Mouse (Mus musculus) cerebellum, postnatal 4 days (tissue): Measurements from ENCODE around the gene Sema5b.

ENCODE experiments used
- DNase-seq, 2 experiments: peaks; one replicate each; pipeline ENCODE4 v3.0.0; 2022; ENCODE audit warnings: low spot score in 2 of 2, mixed read lengths in 1 of 2

Gene Sema5b

DNA sequence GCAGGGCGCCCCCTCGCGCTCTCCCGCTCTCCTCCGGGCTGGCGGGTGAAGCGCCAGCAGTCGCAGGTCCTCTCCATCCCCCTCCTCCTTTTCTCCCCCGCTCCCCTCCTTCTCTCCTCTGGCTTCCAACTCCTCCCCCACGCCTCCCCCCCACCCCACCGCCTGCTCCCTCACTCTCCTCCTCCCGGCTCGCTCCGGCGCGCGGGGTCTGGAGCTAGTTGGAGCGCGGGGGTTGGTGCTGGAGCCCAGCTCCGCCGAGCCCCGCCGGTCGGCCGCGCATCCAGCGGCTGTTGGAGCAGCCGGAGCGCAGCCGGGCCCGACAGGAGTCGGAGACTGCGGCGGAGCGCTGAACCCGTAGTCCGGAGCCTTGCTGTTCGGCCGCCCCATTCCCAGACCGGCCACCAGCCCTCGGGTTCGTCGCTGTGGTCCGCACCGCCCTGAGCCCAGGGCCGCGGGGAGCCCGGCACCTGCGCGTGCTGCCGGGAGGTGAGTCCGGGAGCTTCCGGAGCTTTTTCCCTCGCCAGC is at the start of gene Sema5b:
Gene Sema5b (plus strand): TSS at position 29 of the 525 bp plus-strand sequence.
- DNase-seq = peak in 1 of 2 experiments; percentile 72

DNA sequence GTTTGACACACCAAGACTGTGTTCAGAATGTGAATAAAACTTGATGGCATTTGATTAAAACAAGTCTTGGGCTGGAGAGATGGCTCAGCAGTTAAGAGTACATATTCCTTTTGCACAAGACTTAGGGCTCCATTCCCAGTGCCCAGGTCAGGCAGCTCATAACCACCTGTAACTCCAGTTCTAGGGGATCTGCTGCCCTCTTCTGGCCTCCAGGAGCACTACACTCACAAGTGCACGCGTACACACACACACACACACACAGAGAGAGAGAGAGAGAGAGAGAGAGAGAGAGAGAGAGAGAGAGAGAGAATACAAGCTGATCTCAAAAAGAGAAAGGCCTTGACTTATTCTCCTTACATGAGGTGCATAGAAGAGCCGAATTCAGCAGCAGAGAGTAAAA is 40.6 kb upstream of the Sema5b start:
- DNase-seq = no peak

DNA sequence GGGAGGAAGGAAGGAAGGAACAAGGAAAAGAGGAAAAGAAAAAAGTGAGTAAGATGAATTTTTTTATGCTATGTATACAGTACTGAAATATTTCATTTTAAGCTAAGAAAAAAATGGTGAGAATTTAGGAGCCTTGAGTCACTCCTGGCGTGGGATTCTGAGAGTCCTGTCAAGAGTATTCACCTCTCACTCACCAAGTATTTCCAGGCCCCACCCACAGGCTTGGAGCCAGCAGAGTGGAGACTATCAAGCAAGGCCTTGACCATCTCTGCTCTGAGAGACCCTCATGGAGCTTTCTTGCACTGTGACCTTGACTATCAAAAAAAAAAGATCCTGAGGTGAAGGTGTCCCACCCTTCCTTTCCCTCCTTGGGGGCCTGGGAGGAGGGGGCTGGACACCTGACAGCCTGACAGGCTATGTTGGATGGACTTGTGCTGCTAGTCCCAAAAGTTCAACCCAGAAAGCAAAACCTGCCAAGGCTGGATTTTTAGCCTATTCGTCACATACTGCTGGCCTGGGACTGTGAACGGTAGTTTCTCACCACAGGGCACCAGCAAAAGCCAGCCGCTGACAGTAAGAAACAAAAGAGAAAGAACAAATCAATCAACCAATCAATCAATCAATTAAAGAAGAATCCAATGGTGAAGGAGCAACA is 39.7 kb upstream of the Sema5b start:
- no peak for DNase-seq

DNA sequence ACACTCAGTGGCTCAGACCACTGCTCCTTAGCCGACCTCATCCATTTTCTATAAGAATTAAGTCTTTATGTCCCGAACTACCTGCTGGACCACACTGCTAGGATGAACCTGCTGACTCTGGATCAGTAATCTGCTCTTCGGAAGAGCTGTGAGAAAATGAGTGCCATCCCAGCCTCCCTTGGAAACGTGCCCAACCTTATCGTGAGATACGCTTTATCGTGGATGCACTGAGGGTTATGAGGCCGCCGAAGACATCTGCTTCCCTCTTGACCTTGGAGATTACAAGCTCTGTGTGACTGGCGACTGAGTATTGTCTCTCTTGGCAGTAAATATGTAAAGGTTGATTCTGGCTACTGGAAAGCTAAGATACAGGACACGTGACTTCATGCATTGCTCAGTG is 38.5 kb upstream of the Sema5b start:
- DNase-seq = no peak

DNA sequence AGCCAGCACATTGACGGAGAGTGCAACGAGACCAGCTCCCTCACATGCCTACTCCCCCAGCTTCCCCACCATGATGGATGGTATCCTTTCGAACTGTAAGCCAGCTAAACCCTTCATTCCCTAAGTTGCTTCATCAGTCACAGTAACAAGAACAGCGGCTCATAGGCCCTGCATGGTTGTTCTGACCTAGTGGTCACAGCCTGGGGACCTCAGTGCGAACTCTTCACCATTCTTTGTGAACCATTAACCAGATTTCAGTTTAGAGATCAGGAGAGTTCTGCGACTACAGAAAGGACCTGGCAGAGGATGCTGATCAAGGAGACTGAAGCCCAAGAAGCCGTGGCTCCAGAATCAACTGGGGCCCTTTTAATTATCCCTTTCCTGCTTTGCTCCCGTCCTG is 36.7 kb upstream of the Sema5b start:
- no peak for DNase-seq

DNA sequence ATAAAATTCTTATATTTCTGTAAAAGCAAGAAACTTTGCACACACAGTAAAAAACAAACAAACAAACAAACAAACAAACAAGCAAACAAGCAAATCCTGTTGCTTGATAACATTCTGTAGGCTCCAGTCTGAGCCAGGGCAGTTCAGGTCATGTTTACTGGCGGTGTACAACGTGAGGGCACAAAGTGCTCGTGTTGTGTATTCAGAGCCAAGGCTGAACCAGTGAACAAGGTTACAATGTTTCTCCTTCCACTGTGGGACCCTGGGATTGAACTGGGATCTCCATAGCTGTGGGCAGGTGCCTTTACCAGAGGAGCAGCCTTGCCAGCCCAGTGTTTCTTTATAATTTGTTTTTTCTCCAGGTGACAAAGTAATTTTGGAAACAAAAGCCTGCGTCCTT is 35.2 kb upstream of the Sema5b start:
- no peak for DNase-seq

DNA sequence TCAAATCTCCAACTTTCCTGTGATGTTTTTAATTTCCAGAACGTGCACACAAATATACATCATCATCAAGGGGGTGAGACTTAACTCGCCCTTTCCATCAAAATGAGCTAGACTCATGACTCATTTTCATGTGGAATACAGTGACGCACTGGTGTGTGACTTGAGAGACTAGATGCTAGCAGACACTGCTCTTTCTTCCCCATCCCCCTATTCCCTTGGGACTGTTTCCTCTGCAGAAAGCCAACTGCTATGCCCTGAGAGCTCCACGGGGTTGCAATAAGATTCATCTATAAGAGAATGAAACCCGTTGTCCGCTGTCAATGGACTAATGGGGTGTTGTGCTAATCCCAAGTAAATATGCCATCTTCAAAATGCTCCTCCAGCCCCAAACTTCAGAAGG is 32.4 kb upstream of the Sema5b start:
- DNase-seq = no peak

DNA sequence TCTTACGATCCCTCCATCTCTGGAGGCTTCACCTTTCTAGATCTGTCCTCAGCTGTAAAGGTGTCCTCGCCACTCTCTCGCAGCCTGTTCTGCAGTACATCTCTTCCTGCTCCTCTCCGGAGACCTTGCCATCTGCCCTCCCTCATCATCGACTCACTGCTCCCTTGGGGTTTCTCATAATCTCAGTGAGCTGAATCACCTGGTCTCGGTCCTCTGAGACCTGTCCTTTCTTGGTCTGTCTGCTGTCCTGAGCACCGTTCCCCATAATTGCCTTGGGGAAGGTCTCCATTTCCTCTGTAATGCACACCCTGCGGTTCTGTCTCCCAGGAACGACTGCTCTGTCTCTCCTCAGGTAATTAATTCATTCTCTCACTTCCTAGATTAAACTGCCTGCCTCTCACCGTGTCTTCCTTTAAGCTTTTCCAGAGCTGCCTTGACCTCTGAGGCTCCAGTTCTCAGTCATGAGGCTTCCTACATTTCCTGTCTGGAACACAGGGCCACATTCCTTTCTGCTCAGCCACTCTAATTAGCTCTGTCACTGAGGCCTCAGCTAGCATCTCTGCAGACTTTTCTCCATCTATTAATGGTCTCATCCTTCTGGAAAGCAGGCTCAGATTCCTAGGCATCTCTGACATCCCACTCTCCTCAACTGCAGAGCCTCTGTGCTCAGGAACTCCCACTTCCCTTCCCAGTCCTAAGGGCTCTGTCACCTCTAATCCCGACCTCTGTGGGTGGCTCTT is 31.4 kb upstream of the Sema5b start:
- DNase-seq = no peak

DNA sequence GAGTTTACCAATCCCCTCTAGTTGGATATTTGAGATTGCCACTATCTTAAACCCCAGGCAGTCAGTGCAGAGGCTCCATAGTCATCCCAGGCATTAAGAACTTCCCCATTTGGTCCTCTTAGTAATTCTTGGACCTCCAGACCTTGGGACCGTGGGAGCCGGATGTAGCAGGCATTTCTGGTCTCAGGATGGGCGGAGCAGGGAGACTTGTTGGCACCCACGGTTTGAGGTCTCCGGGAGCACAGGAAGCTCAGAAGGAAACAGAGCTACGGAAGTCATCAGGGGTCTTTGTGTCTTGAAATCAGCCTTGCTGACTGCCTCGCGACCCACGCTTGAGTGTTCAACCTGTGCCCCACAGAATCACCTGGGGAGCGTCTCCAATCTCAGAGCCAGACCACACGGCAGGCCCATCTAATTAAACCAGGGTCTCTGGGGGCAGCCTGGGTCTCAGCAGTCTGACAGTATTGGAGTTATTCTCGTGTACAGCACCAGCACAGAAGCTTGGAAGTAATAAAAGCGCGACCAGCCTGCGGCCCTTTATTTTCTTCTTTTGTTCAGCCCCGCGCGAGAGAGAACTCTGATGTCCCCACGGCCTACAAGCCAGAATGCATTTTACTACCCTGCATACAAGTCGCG is 24.9 kb upstream of the Sema5b start:
- DNase-seq = no peak

DNA sequence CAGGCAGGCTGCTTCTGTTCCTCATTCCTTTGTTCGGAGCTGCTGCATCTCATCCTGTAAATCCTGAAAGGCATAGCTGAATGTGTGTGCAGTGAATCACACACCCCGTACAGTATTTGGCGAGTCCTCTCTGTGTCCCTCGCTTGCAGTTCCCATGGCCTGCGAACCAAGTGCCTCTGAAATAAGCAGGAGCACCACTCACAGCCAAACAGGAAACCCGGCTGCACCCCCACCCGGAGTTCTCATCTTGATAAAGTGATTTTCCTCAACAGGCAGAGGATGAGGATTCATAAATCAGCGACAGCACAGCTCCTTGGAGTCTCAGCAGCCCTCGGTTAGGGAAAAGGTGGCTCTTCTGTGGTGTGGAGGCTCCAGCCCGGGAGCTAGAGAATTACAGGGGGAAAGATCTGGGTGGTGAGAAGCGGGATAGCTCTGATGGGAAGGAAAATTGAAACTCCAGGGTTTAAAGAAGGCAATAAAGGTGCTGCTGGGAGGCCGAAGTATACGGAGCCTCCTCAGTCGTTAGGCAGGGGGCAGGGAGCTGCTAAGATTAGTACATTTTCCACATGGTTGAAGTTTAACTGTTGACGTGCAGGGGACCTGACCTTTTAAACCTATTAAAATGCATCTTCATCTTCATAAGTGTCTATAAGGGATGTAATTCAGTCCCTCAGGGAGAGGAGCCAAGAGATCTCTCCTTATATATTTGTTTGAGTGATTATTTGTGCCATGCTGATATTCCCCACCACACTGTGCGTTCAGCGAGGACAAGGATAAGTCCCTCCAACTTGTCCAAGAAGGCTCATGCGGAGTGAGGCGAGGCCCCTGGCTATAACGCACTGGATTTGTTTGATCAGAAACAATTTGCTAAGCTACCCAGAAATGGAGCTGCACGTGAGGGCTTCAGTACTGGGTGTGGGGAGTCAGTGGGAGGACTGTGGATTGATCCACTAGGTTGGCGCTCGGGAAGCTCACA is 22.7 kb upstream of the Sema5b start:
- no peak for DNase-seq

DNA sequence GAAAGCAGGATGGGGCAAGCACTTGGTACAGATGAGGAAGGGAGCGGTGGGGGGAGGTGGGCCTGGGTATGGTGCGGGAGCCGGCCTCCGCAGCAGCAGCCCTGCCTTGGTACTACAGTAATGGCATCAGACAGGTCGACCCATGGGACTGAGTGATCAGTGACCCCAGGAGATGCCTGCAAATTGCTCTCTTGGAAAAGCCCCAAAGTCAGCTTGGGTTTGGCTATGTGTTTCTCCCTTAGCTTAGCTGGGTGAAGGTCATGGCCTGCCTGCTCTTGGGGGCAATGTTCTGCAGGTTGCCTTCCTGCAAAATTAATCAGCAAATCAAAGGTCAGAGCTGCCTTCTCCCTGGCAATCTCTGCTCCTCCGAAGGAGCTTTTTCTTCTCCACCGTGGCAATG is 21.7 kb upstream of the Sema5b start:
- no peak for DNase-seq

DNA sequence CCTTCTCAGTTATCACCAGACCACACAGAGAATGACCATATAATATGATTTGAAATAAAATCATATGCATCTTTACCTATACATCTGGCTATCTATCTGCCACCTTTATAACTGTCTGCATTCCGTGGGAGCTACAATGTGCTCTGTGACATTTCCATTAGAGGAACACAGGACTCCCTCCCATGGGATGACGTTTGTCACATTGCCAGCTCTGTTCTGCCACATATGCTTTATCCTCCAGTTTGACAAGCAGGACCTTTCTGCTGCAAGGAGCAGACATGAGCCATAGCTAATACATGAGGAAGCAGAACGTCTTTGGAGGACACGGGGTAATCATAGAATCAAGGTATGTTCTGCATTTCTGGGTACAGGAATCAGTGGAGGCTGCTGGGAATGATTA is 16.7 kb upstream of the Sema5b start:
- peak in 1 of 2 experiments; percentile 35 for DNase-seq

DNA sequence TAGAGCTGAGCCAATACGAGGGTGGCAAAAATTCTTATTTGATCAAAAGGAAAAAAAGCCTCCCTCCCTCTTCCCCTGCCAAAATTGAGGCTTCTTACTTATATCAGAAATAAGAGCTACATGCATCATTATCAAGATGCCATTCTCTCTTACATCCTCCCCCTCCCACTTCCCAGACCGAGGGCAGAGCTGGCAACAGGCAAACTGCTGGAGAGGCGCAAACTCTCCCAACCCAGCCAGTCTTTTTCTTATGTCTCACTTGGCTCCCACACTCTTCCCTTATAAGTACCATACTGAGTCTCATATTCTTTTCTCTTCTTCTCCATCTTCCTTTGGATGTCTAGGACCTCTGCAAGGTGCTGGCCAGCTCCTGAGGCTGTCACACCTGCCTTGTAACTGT is 6.3 kb upstream of the Sema5b start:
- DNase-seq = no peak

DNA sequence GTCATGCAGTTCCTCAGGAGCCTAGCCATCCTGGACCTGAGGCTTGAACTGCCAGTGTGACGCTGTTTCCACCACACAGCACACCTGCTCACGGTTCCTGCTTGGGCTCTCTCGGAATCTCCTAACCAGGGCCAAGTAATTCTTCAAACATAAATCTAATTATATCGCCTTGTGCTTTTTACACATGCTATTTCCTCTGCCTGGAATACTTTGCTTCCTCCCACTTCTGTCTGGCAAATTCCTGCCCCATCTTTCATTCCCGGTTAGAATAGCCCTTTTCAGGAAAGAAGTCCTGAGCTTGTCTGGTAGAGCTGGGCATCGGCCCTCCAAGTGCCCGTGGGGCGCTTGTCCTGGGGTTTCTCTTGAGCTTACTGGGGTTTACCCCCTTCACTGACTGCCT is 3.3 kb upstream of the Sema5b start:
- DNase-seq = no peak

DNA sequence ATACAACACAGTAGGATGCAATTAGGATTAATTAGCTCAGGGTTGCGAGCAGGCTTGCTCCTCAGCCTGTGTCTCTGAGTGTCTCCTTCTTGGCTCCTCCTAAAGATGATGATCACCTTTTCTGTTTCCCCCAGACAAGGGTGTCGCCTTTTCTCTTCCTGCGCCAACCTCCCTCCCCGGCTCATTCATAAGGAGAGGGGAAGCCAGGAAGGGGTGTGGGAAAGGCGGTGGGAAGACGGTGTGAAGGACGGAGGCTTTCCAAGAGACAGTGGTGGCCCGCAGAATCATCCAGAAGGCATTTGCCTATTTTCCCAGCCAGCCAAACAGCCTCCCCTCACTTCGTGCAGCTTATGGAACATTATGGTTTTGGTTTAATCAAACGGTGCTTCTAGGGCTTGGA is 1.9 kb upstream of the Sema5b start:
- no peak for DNase-seq

DNA sequence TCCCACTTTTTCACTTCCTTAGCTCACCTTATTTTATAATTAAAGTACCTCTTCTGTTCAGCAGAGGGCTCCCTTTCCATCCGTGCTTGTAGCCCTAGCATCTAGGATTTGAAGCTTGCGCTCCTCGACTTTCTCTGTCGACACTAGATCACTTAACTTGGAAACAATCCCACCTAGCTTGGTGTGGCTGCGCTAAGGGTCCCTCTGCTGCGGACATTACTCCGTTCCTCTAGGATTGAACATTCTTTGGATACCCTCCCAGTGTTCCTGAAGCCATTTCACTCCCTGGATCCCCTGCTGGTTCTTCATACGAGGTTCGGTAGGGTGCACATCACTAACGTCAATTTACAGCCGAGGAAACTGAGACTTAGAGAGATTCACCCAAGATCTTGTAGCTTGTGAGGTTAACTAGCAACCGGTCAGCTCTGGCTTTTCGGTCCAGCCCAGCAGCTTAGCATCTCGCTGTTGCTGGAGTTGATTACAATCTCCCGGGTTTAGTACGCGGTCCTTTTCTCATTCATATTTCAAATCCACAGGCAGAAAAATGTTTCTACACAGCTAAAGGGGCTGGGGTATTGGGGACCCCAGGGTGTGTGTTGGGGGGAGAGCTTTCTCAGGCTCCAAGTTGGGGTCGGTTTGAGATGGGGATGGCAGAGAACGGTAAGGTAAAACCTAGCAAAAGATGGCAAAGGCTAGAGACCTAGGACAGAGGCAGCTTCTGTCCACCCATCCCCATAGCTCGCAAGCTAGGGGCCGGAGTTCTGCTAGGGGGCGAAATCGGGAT is 420 bp upstream of the Sema5b start:
- DNase-seq = peak in 1 of 2 experiments; percentile 34

DNA sequence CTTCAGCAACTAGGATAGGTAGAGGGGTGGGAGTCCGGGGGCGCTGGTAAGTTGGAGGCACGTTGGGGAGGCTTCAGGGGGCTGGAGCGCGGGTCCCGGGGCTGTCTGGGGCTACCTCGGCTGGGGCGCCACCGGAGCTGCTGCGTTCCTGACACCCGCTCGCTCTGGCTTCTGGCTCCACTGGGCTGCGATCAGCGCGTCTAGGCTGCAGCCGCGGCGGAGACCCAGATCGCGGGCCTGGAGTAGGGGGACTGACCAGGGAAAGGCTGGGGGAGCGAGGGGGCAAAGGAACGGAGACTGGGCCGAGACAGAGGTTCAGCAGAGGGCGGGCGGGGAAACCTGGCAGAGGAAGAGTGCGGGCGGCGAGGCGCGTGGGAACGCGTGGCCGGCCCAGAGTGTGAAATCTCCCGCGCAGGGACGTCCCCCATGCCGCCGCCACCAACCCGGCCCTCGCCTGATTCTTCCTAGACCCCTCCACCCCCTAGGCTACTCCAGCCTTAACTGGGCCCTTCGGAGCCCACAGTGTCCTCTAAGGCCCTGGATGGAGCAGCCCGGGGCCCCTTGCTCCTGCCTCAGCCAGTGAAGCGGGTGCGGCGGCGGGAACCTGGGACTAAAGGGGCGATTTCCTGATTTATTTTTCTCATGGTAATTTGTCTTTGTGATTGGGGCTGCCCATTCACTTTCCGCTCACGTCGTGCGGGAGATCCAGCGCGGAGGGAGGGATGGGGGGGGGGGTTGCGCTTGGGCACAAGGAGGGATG is 896 bp downstream of the Sema5b start:
- peak in 1 of 2 experiments; percentile 31 for DNase-seq

DNA sequence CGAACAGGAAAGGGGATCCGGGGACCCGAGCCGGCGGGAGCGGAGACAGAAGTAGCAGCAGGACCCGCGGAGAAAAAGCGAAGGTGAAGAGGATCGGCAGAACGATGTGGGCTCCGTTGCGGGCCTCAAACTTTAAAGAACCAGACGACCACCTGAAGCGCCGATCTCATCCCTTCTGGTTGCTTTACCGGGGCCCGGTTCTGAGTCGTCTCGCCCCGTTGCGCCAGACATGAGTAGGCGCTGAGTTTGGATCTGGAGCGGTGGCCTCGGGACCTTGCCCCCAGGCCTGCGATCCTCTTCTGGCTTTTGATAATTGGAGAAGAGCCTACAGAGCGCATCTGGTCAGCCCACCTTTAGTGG is 1.5 kb downstream of the Sema5b start:
- no peak for DNase-seq

DNA sequence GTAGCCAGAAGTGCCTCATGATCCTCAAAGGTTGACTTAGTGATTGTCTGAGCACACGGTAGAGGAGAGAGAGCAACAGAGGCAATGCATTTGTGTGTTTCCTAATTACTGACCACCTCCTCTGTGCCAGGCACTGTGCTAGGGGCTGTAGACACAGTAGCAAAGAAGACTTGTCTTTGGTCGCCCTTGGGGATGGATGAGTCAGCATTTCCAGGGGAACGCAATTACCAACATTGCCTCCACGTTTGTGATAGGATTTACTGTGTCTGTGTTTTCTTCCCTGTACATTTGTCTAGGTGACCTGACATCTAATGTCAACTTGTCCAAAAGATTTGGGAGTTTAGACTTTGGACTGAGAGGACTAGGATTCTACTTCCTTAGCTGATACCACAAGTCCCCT is 4.8 kb downstream of the Sema5b start:
- no peak for DNase-seq

DNA sequence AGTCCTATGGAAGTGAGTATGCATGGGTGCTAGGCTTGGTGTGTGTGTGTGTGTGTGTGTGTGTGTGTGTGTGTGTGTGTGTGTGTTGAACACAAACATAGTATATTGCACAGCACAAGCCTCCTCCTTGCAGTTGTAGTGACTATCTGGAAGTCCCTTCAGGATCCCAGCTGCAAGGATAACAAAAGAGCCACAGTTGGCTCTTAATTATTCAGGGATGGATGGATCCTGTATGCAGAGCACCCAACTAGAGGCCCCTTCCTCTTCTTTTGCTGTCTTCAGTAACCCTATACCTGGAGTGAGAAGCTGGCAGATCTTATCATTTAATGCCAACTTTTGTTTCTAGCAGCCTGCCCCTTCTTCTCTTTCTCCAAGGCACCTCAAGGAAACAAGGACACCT is 7.0 kb downstream of the Sema5b start:
- no peak for DNase-seq
